Mouse (Mus musculus): ENCODE measurements around the gene Gm826. TPM values are rescaled to one million over a fixed set of nuclear protein-coding genes. Genes with fewer than 3 reads are reported as not detected.

Gm826 gene
- polyA plus RNA-seq, 1 experiment: 0.65 TPM

DNA sequence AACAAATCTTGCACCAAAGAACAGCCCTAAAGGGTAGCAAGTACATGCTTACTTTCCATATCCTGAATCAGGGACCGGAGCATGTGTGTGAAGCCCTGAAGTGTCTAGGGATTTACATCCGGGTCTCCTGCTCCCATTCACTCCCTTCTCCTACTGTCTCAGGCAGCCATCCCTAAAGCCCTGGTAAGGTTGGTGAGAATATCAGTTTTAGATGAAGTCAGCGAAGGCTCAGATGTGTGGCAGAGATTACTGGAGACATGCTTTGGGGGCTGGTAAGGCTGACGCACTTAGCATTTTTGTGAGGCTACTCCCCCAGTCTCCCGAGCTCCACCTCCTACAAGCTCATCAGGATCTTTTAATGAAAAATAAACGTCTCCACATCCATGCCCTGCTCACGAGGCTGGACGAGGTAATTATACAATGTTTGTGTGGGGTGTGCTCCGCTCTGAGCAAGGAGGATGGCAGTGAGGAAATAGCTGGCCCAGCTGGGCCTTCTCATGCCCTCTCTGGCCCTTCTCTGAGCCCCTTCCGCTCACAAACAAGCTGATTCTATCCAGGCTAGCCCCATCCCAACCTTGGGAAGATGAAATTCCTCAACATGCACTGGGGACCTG lies 45.3 kb downstream of the Gm826 start:
- Histone ChIP-seq H3K27me3 (ENCODE audit: control insufficient read depth, insufficient read depth, low read length) (no peaks in the 10 kb centered on the region), H3K27ac (ENCODE audit: insufficient read depth, low read depth, low read length) (no peak overlapping the region)
- WGBS: 73% methylated on average over 10 of the region's 10 CpGs

DNA sequence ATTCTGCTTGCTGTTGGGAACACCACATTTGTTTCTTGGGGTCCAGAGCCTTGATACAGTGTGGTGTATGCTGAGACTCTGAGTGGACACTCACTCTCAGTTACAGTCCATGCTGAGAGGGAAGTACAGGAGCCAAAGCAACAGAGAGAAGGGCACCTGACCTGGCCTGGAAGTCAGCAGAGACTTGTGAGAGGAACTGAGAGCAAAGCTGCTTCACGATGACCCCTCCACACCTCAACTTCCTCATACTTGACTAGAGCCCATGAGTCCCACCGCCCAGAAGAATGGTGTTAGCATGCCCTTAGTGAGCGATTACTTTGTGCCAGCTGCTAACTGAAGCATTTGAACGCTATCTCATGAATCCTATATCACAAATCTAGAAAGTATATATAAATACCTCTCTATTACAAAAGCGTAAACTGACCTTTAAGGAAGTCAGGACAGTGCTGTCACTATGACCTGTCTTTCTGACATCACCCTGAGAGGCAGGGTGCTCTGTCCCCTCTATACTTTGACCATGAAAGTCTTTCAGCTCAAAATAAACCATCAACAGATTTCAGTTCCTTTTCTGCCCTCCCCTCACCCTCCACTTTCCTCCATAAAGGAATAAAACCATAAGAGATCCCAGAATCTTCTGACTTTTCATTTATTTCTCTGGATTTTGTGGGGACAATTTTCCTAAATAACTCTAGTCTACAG lies 57.9 kb downstream of the Gm826 start:
- H3K36me3 ChIP-seq (ENCODE audit: control insufficient read depth, insufficient read depth, low read length): no peaks in the 10 kb centered on the region
- no peak overlapping the region for H3K4me3 ChIP-seq (ENCODE audit: low read depth, low read length)
- WGBS: 71% methylated on average over 5 of the region's 5 CpGs
- no peak overlapping the region for H3K27ac ChIP-seq (ENCODE audit: insufficient read depth, low read depth, low read length)
- no peaks in the 10 kb centered on the region for H3K4me1 ChIP-seq (ENCODE audit: control insufficient read depth, insufficient read depth, insufficient read length, low read length)
- TF ChIP-seq CTCF (IDR thresholded peaks at IDR 0.05; ENCODE audit: extremely low read depth, insufficient read length, insufficient replicate concordance, low read depth, low read length) (no peak), POLR2A (IDR thresholded peaks at IDR 0.05; ENCODE audit: low read depth, low read length) (no peak)
- peaks cover 3% of the 10 kb centered on the region; the same call in 1 of the 2 replicates for H3K27me3 ChIP-seq (ENCODE audit: control insufficient read depth, insufficient read depth, low read length)

More for the DNA sequence above, 45.3 kb downstream of the Gm826 start:
- no peak for TF ChIP-seq POLR2A (IDR thresholded peaks at IDR 0.05; ENCODE audit: low read depth, low read length)
- TF ChIP-seq CTCF (IDR thresholded peaks at IDR 0.05; ENCODE audit: extremely low read depth, insufficient read length, insufficient replicate concordance, low read depth, low read length): no peak
- no peak overlapping the region for H3K4me3 ChIP-seq (ENCODE audit: low read depth, low read length)
- H3K36me3 ChIP-seq (ENCODE audit: control insufficient read depth, insufficient read depth, low read length): no peaks in the 10 kb centered on the region
- H3K4me1 ChIP-seq (ENCODE audit: control insufficient read depth, insufficient read depth, insufficient read length, low read length): no peaks in the 10 kb centered on the region

GRCm38 (mm10) chr2:160267828-160268453 lies 66.0 kb downstream of the Gm826 start:
- Histone ChIP-seq H3K27ac (ENCODE audit: insufficient read depth, low read depth, low read length) (no peak overlapping the region), H3K36me3 (ENCODE audit: control insufficient read depth, insufficient read depth, low read length) (no peaks in the 10 kb centered on the region), H3K4me1 (ENCODE audit: control insufficient read depth, insufficient read depth, insufficient read length, low read length) (no peaks in the 10 kb centered on the region), H3K4me3 (ENCODE audit: low read depth, low read length) (no peak overlapping the region), H3K27me3 (ENCODE audit: control insufficient read depth, insufficient read depth, low read length) (peaks cover 3% of the 10 kb centered on the region; the same call in 1 of the 2 replicates)
- 80% methylated on average over 11 of the region's 11 CpGs for WGBS
- TF ChIP-seq POLR2A (IDR thresholded peaks at IDR 0.05; ENCODE audit: low read depth, low read length): no peak

- H3K36me3 ChIP-seq (ENCODE audit: control insufficient read depth, insufficient read depth, low read length): no peaks in the 10 kb centered on the region
- TF ChIP-seq POLR2A (IDR thresholded peaks at IDR 0.05; ENCODE audit: low read depth, low read length): no peak
- no peak for TF ChIP-seq CTCF (IDR thresholded peaks at IDR 0.05; ENCODE audit: extremely low read depth, insufficient read length, insufficient replicate concordance, low read depth, low read length)
- no peak overlapping the region for H3K4me3 ChIP-seq (ENCODE audit: low read depth, low read length)
- WGBS: 85% methylated on average over 8 of the region's 8 CpGs
- no peaks in the 10 kb centered on the region for H3K4me1 ChIP-seq (ENCODE audit: control insufficient read depth, insufficient read depth, insufficient read length, low read length)
- H3K27ac ChIP-seq (ENCODE audit: insufficient read depth, low read depth, low read length): no peak overlapping the region
- no peaks in the 10 kb centered on the region; the same call in 1 of the 2 replicates for H3K27me3 ChIP-seq (ENCODE audit: control insufficient read depth, insufficient read depth, low read length)
Observed at GRCm38 (mm10) chr2:160263861-160264260, 70.1 kb downstream of the Gm826 start.

DNA sequence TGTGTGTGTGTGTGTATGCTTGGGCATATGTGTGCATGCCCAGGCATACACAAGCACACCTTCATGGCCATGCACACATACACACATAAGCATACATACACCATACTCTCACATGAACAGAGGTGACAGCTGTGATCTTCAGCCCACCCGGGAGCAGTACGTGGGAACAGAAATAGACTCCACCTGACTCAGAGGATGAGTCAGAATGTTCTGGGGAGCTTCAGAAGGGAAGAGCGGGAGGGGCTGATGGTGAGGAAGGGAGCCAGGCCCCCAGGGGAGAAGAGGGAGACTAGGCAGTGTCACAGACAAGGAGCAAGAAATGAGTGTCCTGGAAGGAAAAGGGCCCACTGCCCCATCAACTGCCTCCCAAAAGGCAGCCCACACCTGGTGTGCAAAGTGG lies 72.4 kb downstream of the Gm826 start:
- TF ChIP-seq POLR2A (IDR thresholded peaks at IDR 0.05; ENCODE audit: low read depth, low read length) (no peak), CTCF (IDR thresholded peaks at IDR 0.05; ENCODE audit: extremely low read depth, insufficient read length, insufficient replicate concordance, low read depth, low read length) (no peak)
- no peaks in the 10 kb centered on the region; the same call in 1 of the 2 replicates for H3K27me3 ChIP-seq (ENCODE audit: control insufficient read depth, insufficient read depth, low read length)
- no peak overlapping the region for H3K4me3 ChIP-seq (ENCODE audit: low read depth, low read length)
- no peak overlapping the region for H3K27ac ChIP-seq (ENCODE audit: insufficient read depth, low read depth, low read length)
- peaks cover under 1% of the 10 kb centered on the region; the same call in 1 of the 2 replicates for H3K4me1 ChIP-seq (ENCODE audit: control insufficient read depth, insufficient read depth, insufficient read length, low read length)
- no peaks in the 10 kb centered on the region for H3K36me3 ChIP-seq (ENCODE audit: control insufficient read depth, insufficient read depth, low read length)
- WGBS: 77% methylated on average over 3 of the region's 3 CpGs

Other genes starting within 250 kb of the Gm826 start
- 33.5 and 65.6 TPM in 2 replicates for gene Mafb, start 32.9 kb upstream of the Gm826 start, polyA plus RNA-seq (2012; rRNA removed)

Measured in small intestine, adult 2 months (tissue).